Mouse (Mus musculus) right cerebral cortex, postnatal 14 days (tissue): ENCODE measurements around the gene Immp1l.
A peak's percentile ranks its signal among the peaks of the same experiment; 100 is the strongest.

Experiments used
- DNase-seq: peaks from one replicate; pipeline ENCODE4 v3.0.0; 2022

The Immp1l gene

GRCm38 (mm10) chr2:105903896-105904756, at the start of gene Immp1l, which contains the start of gene Elp4:
Gene Immp1l, plus strand, starts transcription at chr2:105904638.
Gene Elp4, minus strand, starts transcription at chr2:105904564.
- peak; percentile 95 for DNase-seq

DNA sequence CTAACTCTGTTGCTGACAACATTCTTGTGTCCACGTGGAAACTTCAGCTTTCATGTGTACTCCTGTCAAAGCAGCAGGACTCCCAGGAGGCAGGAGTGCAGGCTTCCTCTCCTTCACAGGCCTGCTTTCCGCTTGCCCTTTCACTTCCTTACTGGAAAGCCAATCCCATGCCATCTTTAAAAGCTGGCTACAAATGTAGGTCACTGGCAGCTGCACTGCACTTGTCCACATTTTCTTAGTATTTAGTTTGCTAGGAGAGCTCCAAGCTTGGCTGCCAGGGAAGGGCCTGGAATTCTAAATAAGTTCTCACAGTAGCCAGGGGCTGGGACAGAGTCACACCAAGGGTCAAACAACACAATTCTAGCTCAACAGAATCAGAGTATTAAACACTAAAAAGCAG, 49.7 kb upstream of the Immp1l start:
- DNase-seq, result peak; percentile 5

- no peak for DNase-seq
Measured at GRCm38 (mm10) chr2:105873403-105873802, 31.0 kb upstream of the Immp1l start.

- DNase-seq, result no peak
Measured at GRCm38 (mm10) chr2:105890816-105891215, 13.6 kb upstream of the Immp1l start.

GRCm38 (mm10) chr2:105904757-105905146, 314 bp downstream of the Immp1l start:
- DNase-seq, result no peak

DNA sequence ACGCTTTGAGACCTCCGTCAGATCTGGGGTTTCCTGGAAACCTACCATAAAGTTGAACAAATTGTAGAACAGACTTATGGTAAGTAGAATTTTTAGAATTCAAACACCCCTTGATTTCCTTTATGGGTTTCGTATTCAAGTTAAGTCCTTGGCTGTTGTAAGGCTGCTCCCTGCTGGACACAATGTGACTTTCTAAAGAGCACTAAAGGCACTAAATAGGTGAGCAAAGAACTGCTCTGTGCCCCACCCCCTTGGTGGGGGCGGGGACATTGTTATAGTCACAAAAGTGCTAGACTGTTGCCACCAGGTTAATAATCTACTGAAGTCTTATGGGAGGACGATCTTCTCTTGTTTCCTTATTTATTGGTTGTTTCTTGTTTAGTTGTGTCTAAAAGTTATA, 3.9 kb downstream of the Immp1l start:
- no peak for DNase-seq

DNA sequence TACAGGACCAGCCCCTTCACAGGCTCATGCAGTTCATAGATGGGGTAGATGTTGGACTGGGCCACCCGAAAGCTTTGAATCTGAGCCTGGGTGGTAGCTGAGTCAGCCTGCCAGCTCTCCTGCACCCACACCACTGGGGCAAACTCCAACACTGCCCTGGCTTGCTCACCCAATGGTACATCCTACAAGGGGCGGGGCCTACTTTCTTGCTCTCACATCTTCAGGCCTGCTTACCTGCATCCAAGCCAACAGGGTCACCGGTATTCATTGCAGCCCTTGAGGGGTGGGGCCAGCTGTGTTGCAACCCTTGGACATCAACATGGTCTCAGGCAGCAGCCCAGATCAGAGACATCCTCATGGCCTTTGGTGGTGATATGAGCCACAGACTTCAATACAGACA, 6.2 kb downstream of the Immp1l start:
- DNase-seq, result no peak

DNA sequence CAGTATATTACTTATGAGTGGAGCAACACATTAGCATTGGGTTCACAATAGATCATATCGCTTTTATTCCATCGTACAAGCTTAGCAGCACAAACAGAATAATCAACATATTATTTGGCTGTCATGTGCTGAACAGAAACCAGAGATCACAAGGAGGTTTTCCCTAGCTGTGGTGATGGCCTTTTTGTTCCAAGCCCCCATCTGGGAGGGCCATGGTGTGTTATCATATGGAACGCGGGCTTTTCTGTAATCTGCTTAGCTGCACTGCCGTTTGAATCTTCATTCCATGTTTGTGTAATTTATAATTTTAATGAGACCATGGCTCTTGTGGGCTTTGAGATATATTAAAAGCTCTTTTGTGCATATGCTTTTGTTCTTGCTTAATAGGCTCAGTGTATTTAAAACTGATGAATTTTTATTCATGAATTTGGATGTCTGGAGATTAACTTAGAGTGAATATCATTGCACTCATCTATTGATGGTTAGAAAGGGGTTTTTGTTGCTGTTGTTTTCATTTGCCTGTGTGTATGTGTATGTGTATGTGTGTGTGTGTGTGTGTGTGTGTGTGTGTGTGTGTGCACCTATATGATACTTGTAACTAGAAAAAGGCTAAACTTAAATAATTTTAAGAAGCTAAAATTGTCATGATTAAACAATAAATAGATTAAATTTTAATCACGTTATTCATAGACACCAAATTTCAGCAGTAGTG, 9.4 kb downstream of the Immp1l start:
- no peak for DNase-seq

DNA sequence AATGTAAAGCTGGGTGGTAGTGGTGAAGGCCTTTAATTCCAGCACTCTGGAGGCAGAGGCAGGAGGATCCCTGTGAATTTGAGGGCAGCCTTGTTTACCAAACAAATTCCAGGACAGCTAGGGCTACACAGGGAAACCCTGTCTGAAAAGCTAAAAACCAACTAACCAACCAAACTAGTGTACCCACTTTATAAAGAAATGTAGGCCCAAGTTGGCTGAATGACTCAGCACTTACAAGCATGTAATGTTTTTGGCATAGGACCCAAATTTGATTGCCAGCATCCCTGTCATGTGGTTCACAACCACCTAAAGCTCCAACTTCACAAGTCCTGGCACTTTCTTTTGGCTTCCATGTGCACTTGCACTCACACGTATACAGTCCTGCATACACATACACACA, 12.2 kb downstream of the Immp1l start:
- DNase-seq, result no peak

DNA sequence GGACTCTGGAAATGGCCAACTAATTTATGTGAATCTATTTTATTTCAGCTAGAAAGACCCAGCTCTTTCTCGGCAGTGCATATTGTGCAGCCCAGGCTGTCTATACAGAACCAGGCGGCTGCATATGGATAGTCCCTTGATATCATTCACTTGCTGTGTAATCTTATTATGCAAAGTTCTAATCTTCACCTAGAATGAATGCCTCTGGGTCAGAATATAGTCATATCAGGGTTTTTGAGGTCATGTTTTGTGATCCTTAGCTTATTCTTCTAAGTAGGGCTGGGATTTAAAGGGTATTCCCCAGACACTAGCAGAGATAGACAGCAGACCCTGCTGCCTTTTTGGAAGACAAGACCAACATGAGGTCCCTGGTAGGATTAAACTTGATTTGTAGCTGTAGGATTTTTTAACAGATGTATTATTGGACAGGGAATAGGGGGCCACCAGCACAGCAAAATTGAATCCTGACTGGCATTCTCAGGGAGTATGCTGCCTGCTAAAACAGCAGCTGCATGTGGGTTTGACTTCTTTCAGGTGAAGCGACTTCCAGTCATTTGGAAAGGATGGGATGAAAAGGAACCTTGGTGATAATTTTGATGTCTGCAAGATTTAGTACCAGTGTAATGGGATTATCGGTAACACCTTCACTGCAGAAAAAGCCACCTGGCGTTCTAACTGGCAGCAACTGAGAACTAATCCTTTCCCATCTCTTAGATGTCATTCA, 13.3 kb downstream of the Immp1l start:
- no peak for DNase-seq

- no peak for DNase-seq
Measured at GRCm38 (mm10) chr2:105950131-105950530, 45.7 kb downstream of the Immp1l start.

GRCm38 (mm10) chr2:105951350-105951940, 47.0 kb downstream of the Immp1l start:
- DNase-seq, result no peak

GRCm38 (mm10) chr2:105953862-105954261, 49.4 kb downstream of the Immp1l start:
- no peak for DNase-seq

GRCm38 (mm10) chr2:105963447-105963846, 59.0 kb downstream of the Immp1l start:
- no peak for DNase-seq

GRCm38 (mm10) chr2:105973941-105974340, 69.5 kb downstream of the Immp1l start:
- no peak for DNase-seq

DNA sequence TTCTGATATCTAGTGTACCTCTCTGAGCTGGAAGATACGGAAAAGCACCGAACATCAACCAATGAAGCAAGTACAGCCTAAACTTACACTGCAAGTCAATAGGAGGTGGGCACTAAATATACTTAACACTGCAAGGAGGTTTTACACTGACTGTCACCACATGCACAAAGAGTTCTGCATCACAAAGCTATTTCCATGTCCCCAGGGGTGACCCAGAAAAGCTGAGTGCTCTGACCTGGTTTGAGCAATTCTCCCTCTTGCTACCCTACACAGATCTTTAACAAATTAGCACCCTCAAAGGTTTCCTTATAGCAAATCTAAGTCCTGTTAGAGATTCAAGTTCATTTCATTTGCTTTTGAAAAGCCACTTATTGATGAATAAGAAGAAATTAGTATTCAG, 73.6 kb downstream of the Immp1l start:
- DNase-seq, result no peak

DNA sequence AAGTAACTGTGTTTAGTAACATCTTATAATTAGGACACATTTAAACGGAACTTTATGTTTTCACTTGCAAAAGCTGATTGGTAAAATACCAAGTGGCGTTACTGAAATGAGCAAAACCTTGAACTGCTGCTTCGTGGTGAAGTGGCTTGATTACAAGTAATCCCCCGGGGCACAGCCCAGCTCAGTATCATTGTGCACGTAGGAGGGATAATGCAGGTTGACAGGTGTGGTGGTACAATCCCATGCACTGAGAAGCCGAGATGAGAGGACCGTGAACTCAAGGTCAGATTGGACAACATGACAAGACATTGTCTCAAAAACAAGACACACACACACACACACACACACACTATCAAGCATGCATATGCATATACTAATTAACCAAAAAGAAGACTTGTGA, 80.8 kb downstream of the Immp1l start:
- DNase-seq, result no peak

DNA sequence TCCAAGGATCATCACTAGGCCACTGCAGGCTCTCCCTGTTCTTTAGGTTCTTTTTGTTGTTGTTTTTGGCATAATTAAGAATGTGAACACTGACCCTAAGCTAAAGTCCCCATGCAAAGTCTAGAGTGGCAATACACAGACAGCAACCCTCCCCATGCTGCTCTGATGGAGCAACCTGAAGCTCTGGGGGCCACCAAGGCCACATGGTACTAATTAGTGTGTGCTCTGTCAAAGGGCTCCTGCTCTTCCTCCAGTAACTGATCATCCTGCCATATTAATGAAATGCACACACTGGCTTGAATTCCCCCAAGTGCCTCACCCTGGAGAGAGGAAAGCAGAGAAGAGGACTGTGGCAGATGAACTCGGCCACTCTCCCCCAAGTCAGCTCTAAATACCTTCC, 82.7 kb downstream of the Immp1l start:
- DNase-seq, result no peak

- no peak for DNase-seq
Measured at GRCm38 (mm10) chr2:105987999-105988398, 83.6 kb downstream of the Immp1l start.

DNA sequence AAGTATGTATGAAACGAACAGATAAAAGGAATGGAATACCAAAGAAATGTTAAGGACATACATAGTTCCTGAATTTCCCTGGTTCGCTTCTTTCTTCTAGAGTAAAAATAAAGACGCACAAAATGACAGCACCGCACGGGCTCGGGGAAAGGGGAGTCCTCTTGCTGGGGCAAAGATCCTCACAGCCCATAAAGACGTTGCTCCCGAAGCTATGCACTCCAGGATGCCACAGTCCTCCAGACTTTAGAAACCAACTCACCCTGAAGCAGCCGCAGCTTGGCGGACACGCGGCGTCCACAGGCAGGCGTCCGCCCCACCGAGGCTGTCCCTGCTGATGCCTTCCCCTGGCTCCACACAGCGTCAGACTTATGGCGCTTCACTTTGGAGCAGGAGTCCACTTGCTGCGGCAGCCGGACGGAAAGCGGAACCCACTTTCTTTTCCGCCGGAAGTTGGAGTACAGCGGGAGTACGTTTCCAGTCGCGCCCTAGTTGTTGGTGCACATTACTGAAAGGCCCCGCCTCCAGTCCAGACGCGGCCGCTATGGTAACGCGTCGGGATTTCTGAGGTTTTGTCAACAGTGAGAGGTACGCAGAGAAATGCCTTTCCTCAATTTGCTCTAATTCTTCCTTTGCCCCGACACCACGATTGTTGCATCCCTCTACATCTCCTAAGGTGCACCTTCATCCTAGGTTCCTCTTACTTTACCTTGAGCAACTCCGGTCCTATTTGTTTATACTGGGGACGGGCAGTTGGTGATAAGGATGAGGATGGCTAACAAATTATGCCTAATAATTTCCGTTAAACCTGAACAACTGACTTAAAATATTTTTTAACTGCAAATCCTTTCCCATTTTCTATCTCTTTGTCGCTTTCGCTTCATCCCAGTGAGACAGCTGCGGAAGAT, 98.6 kb downstream of the Immp1l start, which contains the start of gene Dnajc24:
Gene Dnajc24 (minus strand): TSS at position 715 of the 905 bp plus-strand sequence.
- DNase-seq, result peak; percentile 92

GRCm38 (mm10) chr2:106008415-106008814, 104.0 kb downstream of the Immp1l start:
- DNase-seq, result no peak
